Mouse (Mus musculus) kidney, postnatal 36 days (tissue): Measurements from ENCODE around the gene Slc1a3.

Experiments
- DNase-seq, 2 experiments: peaks; one replicate each; pipeline ENCODE4 v3.0.0; 2021 to 2022; ENCODE audit warnings: mixed read lengths in 2 of 2

Gene Slc1a3

GRCm38 (mm10) chr15:8658086-8658980 is 52.2 kb downstream of the Slc1a3 start:
- no peak for DNase-seq

GRCm38 (mm10) chr15:8655251-8655650 is 55.3 kb downstream of the Slc1a3 start:
- no peak for DNase-seq

GRCm38 (mm10) chr15:8652637-8653036 is 57.9 kb downstream of the Slc1a3 start:
- no peak for DNase-seq

- no peak for DNase-seq
Measured at GRCm38 (mm10) chr15:8643997-8644692, 66.4 kb downstream of the Slc1a3 start.

- DNase-seq, result no peak
Measured at GRCm38 (mm10) chr15:8639856-8640255, 70.7 kb downstream of the Slc1a3 start.

GRCm38 (mm10) chr15:8638568-8639325 is 71.8 kb downstream of the Slc1a3 start:
- no peak for DNase-seq

- DNase-seq, result no peak
Measured at GRCm38 (mm10) chr15:8637283-8637682, 73.3 kb downstream of the Slc1a3 start.

GRCm38 (mm10) chr15:8635974-8636373 is 74.6 kb downstream of the Slc1a3 start:
- no peak for DNase-seq

- DNase-seq, result no peak
Measured at GRCm38 (mm10) chr15:8634807-8635206, 75.8 kb downstream of the Slc1a3 start.

GRCm38 (mm10) chr15:8634355-8634754 is 76.2 kb downstream of the Slc1a3 start:
- no peak for DNase-seq

- peak; percentile 46 to 83 for DNase-seq
Measured at GRCm38 (mm10) chr15:8633375-8633774, 77.2 kb downstream of the Slc1a3 start.

- no peak for DNase-seq
Measured at GRCm38 (mm10) chr15:8632361-8632760, 78.2 kb downstream of the Slc1a3 start.

GRCm38 (mm10) chr15:8629317-8629831 is 81.2 kb downstream of the Slc1a3 start:
- peak; percentile 59 to 85 for DNase-seq

- peak in 1 of 2 experiments; percentile 4 for DNase-seq
Measured at GRCm38 (mm10) chr15:8628150-8628549, 82.4 kb downstream of the Slc1a3 start.

GRCm38 (mm10) chr15:8627097-8627537 is 83.4 kb downstream of the Slc1a3 start:
- peak; percentile 63 to 80 for DNase-seq

GRCm38 (mm10) chr15:8625370-8625769 is 85.2 kb downstream of the Slc1a3 start:
- DNase-seq, result peak; percentile 9 to 68

GRCm38 (mm10) chr15:8623879-8624278 is 86.7 kb downstream of the Slc1a3 start:
- peak in 1 of 2 experiments; percentile 16 for DNase-seq

GRCm38 (mm10) chr15:8619479-8620026 is 91.0 kb downstream of the Slc1a3 start:
- no peak for DNase-seq

GRCm38 (mm10) chr15:8616290-8616689 is 94.3 kb downstream of the Slc1a3 start:
- no peak for DNase-seq

GRCm38 (mm10) chr15:8615511-8616224 is 94.9 kb downstream of the Slc1a3 start:
- DNase-seq, result no peak

- no peak for DNase-seq
Measured at GRCm38 (mm10) chr15:8614701-8615100, 95.9 kb downstream of the Slc1a3 start.
